Mouse (Mus musculus): ENCODE measurements around the gene Pced1b. TPM values are rescaled to one million over a fixed set of nuclear protein-coding genes. Genes with fewer than 3 reads are reported as not detected.

Gene Pced1b
- total and polyA plus RNA-seq, 2 experiments from 2014 or later: 0.89 to 2.6 TPM

DNA sequence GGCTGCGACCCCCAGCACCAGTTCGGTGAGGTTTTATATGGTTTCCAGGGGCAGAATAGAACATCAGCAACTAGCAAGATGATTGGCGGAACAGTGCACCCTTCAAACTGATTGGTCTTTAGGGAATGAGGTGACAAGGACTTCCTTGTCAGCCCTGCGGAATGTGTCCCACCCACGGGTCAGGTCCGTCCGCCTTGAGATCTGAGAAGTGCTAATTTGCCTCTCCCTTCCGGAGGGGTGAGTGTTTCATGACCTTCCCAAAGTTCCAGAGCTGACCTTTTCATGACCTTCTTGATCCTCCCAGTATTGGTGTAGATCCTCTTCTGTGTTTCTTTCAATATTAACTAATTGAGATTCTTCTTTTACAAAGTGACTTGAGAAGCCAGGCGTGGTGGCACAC lies 85.7 kb downstream of the Pced1b start:
- WGBS: 72% methylated on average over 9 of the region's 9 CpGs
- ATAC-seq (ENCODE audit: insufficient read depth, low read depth): no peak
- H3K9me3 ChIP-seq (replicated peaks; ENCODE audit: control insufficient read depth, low read length): no peaks in the 10 kb centered on the region
- no peak for DNase-seq (ENCODE audit: low spot score)
- TF ChIP-seq CTCF (IDR thresholded peaks at IDR 0.05; ENCODE audit: low read depth): no peak
- TF ChIP-seq EP300 (IDR thresholded peaks at IDR 0.05; ENCODE audit: low read depth): no peak
- H3K9ac ChIP-seq (replicated peaks; ENCODE audit: low read depth, low read length): no peak overlapping the region
- no peaks in the 10 kb centered on the region for H3K36me3 ChIP-seq (replicated peaks; ENCODE audit: control insufficient read depth, insufficient read depth, low read length)
- no peaks in the 10 kb centered on the region for H3K27me3 ChIP-seq (ENCODE audit: control insufficient read depth, insufficient read depth, low read length)
- no peak overlapping the region for H3K4me3 ChIP-seq (ENCODE audit: low read depth, low read length)
- H3K27ac ChIP-seq (ENCODE audit: low read depth): no peak overlapping the region
- no peaks in the 10 kb centered on the region for H3K4me1 ChIP-seq (ENCODE audit: control insufficient read depth, insufficient read depth)
- no peak overlapping the region for H3K4me2 ChIP-seq (ENCODE audit: low read depth, low read length)

- peak overlapping the region; percentile 41 for H3K9ac ChIP-seq (replicated peaks; ENCODE audit: low read depth, low read length)
- no peaks in the 10 kb centered on the region for H3K36me3 ChIP-seq (replicated peaks; ENCODE audit: control insufficient read depth, insufficient read depth, low read length)
- TF ChIP-seq CTCF (IDR thresholded peaks at IDR 0.05; ENCODE audit: low read depth) (no peak), EP300 (IDR thresholded peaks at IDR 0.05; ENCODE audit: low read depth) (no peak)
- H3K4me3 ChIP-seq (ENCODE audit: low read depth, low read length): peak overlapping the region; percentile 41
- H3K27ac ChIP-seq (ENCODE audit: low read depth): no peak overlapping the region
- H3K4me1 ChIP-seq (ENCODE audit: control insufficient read depth, insufficient read depth): peaks cover 11% of the 10 kb centered on the region; the same call in 1 of the 2 replicates
- DNase-seq (ENCODE audit: low spot score): no peak
- no peaks in the 10 kb centered on the region for H3K27me3 ChIP-seq (ENCODE audit: control insufficient read depth, insufficient read depth, low read length)
- H3K9me3 ChIP-seq (replicated peaks; ENCODE audit: control insufficient read depth, low read length): peaks cover 5% of the 10 kb centered on the region; the same call in 1 of the 2 replicates
- H3K4me2 ChIP-seq (ENCODE audit: low read depth, low read length): peak overlapping the region; percentile 63
- 0 out of 2 replicates have a peak, but pooled peaks have one; percentile 14 for ATAC-seq (ENCODE audit: insufficient read depth, low read depth)
- WGBS: 36% methylated on average over 14 of the region's 14 CpGs
These were observed 90.9 kb downstream of the Pced1b start for GRCm38 (mm10) chr15:97337636-97338352.

DNA sequence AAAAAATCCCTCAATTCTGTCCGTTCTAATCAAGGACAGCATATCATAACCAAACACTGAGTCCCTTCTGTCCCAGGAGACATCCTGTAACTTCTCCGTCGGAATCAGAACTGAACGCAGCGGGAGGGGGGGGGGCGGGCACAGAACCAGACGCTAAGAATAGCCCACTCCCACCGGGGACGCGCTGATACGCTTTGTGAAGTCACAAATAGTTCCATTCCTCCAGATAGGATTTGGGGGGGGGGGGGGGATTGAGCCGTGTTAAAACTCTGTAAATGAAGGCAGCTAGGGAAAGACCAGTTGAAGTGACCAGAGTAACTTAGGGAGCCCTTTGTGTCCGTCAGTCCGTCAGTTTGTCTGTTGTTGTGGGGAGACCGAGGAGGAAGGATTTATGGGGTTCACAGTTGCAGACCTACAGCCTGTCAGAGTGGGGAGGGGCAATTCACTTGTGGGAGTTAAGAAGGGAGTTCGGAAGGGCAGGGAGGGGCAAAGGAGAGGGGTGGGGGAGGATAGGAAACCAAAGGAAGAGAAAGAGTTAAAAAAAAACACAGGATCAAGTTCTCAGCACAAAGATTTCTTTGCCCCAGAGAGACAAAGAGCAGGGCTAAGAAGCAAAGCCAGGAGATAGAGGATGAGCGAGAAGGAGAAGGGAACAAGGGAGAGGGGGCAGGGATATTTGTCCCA lies 91.6 kb downstream of the Pced1b start:
- DNase-seq (ENCODE audit: low spot score) (peak; percentile 57), ATAC-seq (ENCODE audit: insufficient read depth, low read depth) (peak; percentile 79)
- TF ChIP-seq EP300 (IDR thresholded peaks at IDR 0.05; ENCODE audit: low read depth) (no peak), CTCF (IDR thresholded peaks at IDR 0.05; ENCODE audit: low read depth) (no peak)
- Histone ChIP-seq H3K9ac (replicated peaks; ENCODE audit: low read depth, low read length) (peak overlapping the region; percentile 41), H3K36me3 (replicated peaks; ENCODE audit: control insufficient read depth, insufficient read depth, low read length) (no peaks in the 10 kb centered on the region), H3K27ac (ENCODE audit: low read depth) (peak overlapping the region; percentile 47; the same call in 1 of the 2 replicates), H3K4me3 (ENCODE audit: low read depth, low read length) (peak overlapping the region; percentile 41), H3K27me3 (ENCODE audit: control insufficient read depth, insufficient read depth, low read length) (no peaks in the 10 kb centered on the region), H3K4me1 (ENCODE audit: control insufficient read depth, insufficient read depth) (peaks cover 11% of the 10 kb centered on the region; the same call in 1 of the 2 replicates), H3K9me3 (replicated peaks; ENCODE audit: control insufficient read depth, low read length) (peaks cover 5% of the 10 kb centered on the region; the same call in 1 of the 2 replicates), H3K4me2 (ENCODE audit: low read depth, low read length) (peak overlapping the region; percentile 63)
- 6% methylated on average over 17 of the region's 17 CpGs for WGBS

- 81% methylated on average over 9 of the region's 9 CpGs for WGBS
- Histone ChIP-seq H3K4me3 (ENCODE audit: low read depth, low read length) (no peak overlapping the region), H3K9ac (replicated peaks; ENCODE audit: low read depth, low read length) (no peak overlapping the region), H3K27ac (ENCODE audit: low read depth) (no peak overlapping the region), H3K4me2 (ENCODE audit: low read depth, low read length) (no peak overlapping the region), H3K36me3 (replicated peaks; ENCODE audit: control insufficient read depth, insufficient read depth, low read length) (no peaks in the 10 kb centered on the region), H3K9me3 (replicated peaks; ENCODE audit: control insufficient read depth, low read length) (peaks cover 5% of the 10 kb centered on the region; the same call in 1 of the 2 replicates), H3K27me3 (ENCODE audit: control insufficient read depth, insufficient read depth, low read length) (0 out of 2 replicates have a peak, but pooled peaks cover 3% of the 10 kb centered on the region), H3K4me1 (ENCODE audit: control insufficient read depth, insufficient read depth) (peaks cover 11% of the 10 kb centered on the region; the same call in 1 of the 2 replicates)
- no peak for TF ChIP-seq EP300 (IDR thresholded peaks at IDR 0.05; ENCODE audit: low read depth)
- no peak for TF ChIP-seq CTCF (IDR thresholded peaks at IDR 0.05; ENCODE audit: low read depth)
- ATAC-seq (ENCODE audit: insufficient read depth, low read depth) (no peak), DNase-seq (ENCODE audit: low spot score) (no peak)
These were observed 95.4 kb downstream of the Pced1b start for GRCm38 (mm10) chr15:97342336-97342735.

DNA sequence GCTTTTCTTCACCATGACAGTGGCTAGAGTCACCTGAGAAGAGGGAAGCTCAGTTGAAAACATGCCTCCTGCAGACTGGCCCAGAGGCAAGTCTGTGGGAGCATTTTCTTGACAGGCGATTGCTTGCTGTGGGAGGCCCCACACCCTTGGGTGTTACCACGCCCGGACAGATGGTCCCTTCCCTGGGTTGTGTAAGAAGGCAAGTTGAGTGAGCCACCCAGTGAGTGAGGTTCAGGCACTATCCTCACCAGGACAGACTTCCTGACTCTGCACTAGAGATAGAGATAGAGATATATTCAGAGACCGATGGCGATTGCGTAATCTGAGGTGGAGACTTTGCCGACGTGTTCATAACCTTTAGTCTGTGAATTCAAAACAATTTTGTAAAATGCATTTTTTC lies 96.0 kb downstream of the Pced1b start:
- TF ChIP-seq EP300 (IDR thresholded peaks at IDR 0.05; ENCODE audit: low read depth): no peak
- TF ChIP-seq CTCF (IDR thresholded peaks at IDR 0.05; ENCODE audit: low read depth): no peak
- ATAC-seq (ENCODE audit: insufficient read depth, low read depth) (no peak), DNase-seq (ENCODE audit: low spot score) (no peak)

More for the DNA sequence above, 96.0 kb downstream of the Pced1b start:
- H3K9ac ChIP-seq (replicated peaks; ENCODE audit: low read depth, low read length): no peak overlapping the region
- H3K36me3 ChIP-seq (replicated peaks; ENCODE audit: control insufficient read depth, insufficient read depth, low read length): no peaks in the 10 kb centered on the region
- H3K27me3 ChIP-seq (ENCODE audit: control insufficient read depth, insufficient read depth, low read length): 0 out of 2 replicates have a peak, but pooled peaks cover 3% of the 10 kb centered on the region
- no peak overlapping the region for H3K27ac ChIP-seq (ENCODE audit: low read depth)
- WGBS: 81% methylated on average over 8 of the region's 8 CpGs
- no peak overlapping the region for H3K4me2 ChIP-seq (ENCODE audit: low read depth, low read length)
- peaks cover 10% of the 10 kb centered on the region; the same call in 1 of the 2 replicates for H3K4me1 ChIP-seq (ENCODE audit: control insufficient read depth, insufficient read depth)
- H3K4me3 ChIP-seq (ENCODE audit: low read depth, low read length): no peak overlapping the region
- peaks cover 5% of the 10 kb centered on the region; the same call in 1 of the 2 replicates for H3K9me3 ChIP-seq (replicated peaks; ENCODE audit: control insufficient read depth, low read length)
